Mouse (Mus musculus) embryo, embryonic 10.5 days (tissue): ENCODE data around the gene Zfp462.
"Not testable (repeated sequence)": the region's sequence is repeated elsewhere in the genome, so short reads cannot be mapped to it uniquely, and the experiment has no call there.

Experiments used
- DNase-seq: peaks from one replicate; pipeline ENCODE4 v3.0.0-alpha.2; 2015; ENCODE audit warnings: low spot score

Zfp462 gene

DNA sequence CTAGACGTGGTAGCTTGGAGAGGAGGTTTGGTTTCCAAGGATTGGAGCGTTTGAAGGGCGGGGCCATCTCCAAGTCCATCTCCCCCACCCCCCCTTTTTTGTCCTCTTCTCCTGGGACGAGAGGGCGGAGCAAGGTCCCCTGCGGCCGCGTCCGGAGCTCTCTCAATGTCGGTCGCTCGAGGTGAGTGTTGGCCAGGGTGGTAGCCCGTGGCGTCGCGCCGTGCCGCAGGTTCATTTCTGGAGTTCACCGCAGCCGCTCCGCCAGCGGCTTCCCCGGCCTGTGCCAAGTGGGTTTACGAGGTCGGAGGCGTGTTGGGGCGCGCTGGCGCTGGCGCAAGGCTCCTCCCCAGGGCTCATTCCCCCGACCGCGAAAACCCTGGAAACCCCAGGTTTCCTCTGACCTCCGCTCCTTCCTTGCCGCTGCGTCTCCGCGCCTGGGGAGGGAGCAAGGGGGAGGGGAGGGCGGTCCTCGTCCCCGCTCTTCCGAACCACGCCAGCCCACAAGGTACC, at the start of gene Zfp462:
Zfp462 (plus strand) TSS at position 128 of the 510 bp plus-strand sequence.
- DNase-seq, result peak; percentile 95

DNA sequence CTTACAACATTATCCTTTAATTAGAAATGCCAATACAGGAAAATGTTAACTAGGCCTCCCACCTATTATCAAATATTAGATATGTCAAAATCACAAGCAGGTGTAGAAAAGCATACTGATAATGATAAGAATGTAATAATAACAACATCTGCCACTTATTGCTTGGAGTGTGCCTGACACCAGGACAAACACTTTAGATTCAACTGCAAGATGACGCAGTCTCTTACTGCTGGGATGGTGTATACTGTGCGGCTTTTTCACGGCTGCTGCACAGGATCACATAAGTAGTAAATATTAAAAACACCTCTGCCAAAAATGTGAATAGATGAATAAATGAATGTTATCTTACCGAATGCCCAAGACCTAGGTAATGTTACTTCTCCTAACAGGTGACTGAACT, 48.8 kb upstream of the Zfp462 start:
- no peak for DNase-seq

DNA sequence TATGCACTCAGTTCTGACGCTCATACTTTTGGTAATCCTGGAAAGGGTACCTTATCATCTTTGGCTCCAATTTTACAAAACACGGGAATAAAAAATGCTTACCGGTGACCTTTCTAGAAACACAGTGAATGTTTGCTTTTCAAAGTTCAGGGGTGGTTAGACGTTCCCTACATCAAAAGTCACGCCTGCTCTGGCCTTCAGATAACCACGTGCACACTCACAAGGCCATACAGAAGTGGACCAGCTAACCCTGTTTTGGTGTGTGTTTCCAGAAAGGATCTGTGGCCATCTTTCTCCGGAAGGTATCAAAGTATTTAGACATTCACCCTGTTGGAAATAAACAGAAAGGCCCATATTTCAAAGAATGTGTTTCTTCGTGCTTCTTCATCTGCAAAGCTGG, 40.2 kb upstream of the Zfp462 start:
- no peak for DNase-seq

DNA sequence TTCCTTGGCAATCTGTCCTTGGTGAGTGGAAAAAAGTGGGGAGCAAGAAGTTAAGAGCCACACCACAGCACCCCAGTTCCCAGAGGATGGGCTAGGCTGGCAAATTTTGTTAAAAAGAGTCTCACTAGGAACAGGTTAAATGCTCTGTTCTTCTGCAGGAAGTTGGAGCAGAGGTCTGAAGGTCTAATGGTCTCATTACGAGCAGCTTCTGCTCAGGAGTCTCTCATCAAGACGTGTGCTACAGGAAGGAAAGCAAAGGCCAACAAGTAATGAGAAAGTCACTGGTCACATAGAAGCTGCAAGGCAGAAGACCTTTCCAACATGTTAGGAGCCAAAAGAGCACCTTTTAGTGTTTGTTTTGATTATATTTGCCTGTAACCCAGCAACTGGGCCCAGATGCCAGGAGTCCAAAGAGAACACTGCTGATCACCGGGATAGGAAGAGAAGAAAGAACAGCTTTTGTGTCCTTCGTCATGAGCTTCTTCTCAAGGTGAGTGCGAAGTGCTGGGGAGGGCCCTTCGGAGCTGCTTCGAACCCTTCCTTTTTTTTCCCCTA, 39.4 kb upstream of the Zfp462 start:
- DNase-seq, result no peak

DNA sequence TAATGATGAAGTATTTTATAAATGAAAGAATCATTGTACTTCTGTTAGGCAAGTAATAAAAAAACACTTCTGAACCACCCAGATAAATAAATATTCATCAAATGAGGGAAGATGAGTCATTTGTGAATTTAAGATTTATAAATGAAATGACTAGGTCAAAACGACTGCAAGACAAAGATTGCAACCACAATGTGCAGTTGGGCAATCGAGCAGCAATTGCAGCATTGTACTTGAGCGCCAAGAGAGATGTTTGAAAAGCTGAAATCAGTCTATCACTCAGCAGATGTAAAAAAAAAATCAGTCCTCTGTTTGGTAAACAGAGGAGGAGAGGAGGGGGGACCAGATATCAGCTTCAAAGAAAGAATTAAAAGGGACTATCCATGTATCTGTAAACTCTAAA, 34.5 kb upstream of the Zfp462 start:
- no peak for DNase-seq

DNA sequence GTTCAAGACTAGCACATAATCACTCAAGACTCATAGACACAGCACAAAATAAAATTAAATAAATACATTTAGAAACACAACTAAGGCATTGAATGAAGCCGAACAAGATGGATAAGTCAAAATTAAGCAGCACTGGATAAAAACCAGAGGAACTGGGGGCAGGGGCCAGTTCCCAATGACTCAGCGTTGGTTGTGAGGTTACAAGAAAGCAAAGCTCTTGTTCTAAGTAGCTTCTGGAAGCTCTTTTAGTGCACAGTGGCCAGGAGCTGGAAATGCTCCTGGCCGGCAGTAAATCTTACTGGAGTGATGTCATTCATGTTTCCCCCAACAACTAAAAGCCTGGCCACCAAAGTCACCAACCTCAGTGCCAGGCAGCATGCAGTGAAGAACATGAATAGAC, 26.6 kb upstream of the Zfp462 start:
- no peak for DNase-seq

DNA sequence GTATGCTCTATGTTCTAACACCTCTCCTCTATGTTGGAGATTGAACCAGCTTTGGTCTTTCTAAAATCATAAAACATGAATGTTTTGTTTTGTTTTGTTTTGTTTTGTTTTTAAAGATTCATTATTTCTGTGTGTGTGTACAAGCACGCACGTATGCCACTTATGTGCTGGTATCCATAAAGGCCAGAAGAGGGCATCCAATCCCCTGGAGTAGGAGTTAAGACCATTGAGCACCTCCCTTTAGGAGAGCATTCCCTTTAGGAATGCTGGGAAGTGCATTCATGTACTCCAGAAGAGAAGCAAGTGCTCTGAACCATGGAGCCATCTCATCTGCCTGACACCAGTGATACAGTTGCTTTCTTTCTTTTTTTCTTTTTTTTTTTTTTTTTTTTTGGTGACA, 21.5 kb upstream of the Zfp462 start:
- DNase-seq, result no peak

DNA sequence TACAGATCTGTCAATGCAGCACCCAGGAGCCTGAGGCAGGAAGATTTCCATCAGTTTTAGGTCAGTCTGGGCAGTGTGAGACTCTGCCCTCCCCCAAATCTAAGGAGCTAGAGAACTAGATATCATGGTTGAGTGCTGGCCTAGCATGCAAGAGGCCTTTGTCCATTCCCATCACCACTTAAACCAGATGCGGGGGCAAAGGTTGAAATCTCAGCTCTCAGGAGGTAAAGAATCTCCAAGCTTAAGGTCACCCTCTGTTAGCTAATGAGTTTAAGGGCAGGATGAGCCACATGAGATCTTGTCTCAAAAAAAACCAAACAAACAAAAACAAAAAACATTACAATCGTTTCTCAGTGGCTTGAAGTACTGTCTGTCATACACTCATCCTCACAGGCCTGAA, 20.5 kb upstream of the Zfp462 start:
- DNase-seq, result no peak

DNA sequence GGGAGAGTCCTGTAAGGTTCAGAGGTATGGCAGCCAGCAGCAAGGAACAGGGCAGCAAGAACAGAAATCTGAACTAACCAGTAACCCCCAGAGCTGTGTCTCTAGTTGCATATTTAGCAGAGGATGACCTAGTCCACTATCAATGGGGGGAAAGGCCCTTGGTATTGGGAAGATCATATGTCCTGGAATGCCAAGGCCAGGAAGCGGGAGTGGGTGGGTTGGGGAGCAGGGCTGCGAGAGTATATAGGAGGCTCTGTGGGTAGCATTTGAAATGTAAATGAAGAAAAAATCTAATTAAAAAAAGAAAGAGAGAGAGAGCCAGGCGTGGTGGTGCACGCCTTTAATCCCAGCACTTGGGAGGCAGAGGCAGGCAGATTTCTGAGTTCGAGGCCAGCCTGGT, 18.4 kb upstream of the Zfp462 start:
- DNase-seq, result not testable (repeated sequence)

DNA sequence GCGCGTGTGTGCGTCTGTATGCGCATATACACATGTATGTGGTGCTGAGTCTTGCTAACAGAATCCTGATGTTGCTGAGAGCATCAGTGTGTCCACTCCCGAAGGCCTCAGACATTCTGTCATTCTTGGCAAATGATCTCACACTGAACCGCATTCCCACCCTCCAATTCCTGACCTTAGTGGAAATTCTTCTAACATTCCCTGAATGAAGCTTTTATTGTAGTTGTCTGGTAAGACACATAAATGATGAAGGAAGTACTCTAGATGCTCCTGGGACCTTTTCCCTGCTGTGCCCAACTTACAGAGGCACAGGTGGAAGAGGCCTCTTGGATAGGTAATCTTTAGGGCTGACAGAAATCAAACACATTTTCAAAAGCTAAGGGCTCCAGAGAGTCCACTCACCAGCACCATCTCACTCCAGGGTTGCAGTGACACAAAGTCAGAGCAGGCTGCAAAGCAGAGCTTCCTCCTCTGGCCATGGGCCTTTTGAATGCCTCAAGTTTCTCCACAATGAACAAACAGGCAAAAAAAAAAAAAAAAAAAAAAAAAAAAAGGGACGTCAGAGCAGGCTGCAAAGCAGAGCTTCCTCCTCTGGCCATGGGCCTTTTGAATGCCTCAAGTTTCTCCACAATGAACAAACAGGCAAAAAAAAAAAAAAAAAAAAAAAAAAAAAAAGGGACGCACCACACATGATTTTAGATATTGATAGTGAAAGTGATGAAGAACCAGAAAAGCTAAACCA, 17.4 kb upstream of the Zfp462 start:
- not testable (repeated sequence) for DNase-seq

DNA sequence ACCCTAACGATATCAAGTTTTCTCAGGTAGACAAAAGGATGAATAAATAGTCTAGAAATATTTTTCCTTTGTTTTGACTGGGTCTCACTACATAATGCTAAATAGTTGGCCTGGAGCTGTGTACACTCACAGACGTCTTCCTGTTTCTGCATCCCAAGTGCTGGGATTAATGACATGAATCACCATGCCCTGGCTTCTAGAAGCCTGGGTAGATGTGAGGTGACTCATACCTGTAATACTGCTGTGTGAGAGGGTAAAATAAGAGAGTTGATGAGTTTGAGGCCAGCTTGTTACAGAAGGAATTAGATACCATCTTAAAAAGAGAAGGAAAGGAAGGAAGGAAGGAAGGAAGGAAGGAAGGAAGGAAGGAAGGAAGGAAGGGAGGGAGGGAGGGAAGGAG, 15.2 kb upstream of the Zfp462 start:
- no peak for DNase-seq

DNA sequence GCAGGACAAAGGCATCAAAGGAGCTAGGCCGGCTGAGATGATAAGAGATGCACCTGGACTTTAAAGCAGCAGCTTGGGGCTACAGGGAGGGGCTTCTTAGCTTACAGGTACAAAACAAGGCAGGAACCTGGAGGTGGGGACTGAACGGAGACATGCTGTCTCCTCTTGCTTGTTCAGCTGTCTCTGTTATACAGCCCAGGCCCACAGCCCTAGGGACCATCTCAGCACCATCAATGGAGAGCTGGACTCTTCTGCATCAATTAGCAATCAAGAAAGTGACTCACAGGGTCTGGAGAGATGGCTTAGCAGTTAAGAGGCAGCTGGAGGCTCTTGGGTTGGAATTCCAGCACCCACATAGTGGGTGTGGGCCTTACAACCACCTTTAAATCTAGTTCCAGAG, 12.2 kb upstream of the Zfp462 start:
- DNase-seq, result no peak

DNA sequence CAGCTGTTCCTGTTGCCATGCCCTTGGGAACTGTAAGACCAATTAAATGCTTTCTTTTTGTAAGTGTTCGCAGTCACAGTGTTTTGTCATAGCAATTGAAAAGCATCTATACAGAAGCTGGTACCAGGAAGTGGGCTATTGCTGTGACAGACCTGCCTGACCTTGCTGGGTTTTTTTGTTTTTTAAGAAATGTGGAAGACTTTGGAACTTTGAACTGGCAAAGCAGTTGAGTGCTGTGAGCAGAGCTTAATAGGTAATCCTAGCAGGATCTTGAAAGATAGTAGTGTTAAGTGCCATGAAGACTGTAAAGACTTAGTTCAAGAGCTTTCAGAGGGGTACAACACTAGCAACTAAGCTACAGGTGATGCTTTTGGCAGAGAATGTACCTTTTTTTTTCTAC, 7.7 kb upstream of the Zfp462 start:
- DNase-seq, result no peak

DNA sequence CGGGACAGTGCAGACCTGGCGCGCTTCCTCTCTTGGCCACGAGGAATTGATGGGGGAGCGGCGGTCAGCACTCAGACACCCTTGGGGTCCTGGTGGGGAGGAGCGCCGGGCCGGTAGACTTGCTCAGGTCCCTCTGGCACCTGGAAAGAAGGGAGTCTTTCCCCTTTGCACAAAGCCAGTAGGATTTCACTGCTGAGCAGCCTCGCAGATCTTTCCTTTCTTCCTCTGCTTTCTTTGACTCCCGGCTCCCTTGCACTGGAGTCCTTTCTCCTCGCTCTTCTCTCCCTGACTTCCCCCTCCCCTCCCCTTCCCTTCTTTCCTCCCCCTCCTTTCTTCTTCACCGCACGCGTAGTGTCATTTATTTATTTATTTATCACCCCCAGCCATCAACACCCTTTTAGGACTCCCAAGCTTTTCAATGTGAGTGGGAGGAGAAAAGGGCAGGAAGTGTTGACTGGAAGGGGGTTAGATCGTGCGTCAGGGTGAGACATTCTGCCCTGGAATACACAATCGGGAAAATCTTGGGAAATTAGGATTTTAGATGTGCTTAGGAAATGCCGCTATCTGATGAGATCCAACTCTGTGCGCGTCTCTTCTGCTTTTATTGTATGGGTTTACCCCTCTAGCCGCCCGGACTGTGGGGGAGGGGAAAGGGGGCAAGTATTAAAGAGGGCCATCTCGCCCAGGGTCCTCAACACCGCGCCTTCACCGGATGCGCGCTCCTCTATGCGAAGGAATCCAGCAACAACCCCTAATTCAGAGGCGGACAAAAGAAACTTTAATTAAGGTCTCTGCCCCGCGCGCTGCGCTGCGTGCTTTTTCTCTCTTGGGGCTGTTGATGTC, 976 bp downstream of the Zfp462 start:
- DNase-seq, result peak; percentile 85

DNA sequence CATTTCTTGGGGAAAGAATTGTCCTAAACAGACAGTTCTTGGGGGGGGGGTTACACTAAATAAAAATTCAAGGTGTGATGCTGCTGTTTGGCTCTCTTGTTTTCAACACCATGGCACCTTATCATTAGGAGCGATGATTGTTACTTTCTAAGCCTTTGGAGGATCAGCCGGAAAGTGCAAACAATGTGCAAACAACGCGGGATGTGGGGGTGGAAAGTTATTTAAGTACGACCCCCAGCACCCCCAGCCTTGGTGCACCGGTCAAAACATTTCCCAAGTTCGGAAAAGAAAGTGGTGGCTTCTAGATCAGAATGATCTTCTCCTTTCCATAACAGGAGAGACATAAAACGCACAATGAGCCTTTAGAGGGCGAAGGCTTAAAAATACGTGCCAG, 1.8 kb downstream of the Zfp462 start:
- DNase-seq, result no peak

DNA sequence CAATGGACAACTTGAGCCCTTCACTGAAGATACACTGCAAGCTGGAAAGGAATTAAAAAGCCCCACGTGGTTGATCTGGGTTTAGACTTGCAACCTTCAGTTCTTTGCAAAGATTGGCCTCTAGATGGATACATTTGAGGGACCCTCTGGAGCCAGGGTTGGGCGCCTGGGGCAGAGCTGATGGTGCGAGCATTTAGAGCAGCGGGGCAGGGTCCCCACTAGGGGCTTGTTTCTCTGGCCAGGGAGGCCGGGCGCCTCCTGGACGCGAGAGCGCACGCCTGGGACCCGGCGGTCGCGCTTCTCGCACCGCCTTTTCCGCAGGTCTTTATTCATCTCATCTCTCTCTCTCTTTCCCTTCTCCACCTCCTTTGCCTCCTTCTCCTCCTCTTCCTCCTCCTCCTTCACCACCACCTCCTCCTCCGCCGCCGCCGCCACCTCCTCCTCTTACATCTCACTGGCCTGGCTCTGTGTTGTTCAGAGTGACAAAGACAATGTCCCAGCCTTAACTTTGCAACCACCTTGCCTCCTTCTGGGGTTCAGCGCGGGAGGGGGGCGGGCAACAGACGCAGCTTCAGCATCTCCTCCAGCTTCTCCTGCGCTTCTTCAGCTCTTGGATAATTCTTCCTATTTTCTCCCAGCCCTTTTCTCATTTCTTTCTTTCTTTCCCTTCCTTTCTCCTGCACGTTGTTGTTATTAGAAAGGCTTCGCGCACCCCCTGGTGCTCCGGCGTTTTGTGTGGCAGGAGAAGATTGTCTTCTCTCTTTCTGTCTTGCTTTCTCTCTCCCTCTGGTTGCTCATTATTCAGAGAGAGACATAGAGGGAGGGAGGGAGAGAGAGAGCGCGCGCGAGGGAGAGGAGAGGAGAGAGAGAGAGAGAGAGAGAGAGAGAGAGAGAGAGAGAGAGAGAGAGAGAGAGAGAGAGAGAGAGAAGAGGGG, 2.5 kb downstream of the Zfp462 start:
- peak; percentile 84 for DNase-seq

DNA sequence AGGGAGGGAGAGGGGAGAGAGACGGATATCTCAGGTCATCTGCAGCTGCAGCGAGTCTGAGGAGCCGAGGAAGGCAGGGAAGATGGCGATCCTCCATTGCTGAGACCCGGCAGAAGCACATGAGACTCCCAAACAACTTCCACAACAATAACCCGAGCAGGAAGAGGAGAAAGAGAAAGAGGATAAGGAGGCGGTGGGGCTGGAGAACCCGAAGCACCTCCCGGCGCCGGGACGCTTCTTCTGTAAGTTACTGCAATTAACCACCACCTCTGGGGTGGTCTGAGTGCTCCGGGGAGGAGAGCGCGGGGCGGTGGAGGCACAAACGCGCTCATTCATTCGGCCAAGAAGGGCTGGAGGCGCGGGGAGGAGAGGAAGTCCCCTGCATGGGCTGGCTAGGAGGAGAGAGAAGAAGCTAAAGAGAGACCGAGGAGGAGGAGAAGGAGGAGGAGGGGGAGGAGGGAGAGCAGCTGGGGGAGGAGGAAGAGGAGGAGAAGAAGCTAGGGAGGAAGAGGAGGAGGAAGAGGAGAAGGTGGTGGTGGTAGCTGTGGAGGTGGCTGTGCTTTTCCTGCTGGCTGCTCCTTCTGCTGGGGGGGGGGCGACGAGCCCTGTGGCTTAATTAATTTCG, 3.3 kb downstream of the Zfp462 start:
- DNase-seq, result peak; percentile 77

DNA sequence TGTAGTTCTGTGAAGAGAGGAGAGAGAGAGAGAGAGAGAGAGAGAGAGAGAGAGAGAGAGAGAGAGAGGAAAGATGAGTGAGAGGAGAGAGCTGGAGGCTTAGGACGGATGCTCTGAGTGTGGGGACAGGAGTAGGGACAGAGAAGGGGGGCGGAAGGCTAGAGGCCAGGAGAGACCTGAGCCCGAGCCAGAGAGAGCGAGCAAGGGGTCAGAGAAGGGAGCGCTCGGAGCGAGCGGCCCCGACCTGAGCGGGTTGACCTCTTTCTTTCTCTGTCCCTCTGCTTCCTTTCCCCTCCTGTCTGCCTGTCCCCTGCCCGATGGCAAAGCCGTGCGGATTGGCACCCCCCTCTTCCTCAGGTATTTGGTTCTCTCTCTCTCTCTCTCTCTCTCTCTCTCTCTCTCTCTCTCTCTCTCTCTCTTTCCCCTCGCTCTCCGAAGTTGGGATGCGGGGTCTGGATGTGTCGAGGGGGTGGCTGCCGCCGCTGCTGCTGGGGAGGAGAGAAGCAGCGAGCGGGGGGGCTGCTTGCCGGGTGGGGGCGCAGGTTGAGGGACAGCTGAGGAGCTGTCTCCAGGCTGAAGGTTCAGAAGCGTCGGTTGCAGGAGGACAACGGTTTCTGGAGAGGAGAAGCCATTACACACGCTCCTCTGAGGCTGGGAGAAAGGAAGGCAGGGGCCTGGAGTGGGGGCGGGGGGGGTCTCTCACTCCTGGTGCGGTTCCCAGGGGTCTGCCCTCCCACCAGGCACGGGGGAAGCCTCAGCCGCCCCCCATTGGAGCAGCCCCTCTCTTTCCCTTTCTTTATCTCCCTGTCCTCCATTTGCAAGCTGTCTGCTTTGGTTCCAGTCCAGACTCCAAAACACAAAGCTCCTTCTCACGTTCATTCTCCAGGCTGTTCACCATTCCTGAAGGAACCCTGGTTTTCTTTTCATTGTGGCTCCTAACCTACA, 4.0 kb downstream of the Zfp462 start:
- DNase-seq, result peak; percentile 72

DNA sequence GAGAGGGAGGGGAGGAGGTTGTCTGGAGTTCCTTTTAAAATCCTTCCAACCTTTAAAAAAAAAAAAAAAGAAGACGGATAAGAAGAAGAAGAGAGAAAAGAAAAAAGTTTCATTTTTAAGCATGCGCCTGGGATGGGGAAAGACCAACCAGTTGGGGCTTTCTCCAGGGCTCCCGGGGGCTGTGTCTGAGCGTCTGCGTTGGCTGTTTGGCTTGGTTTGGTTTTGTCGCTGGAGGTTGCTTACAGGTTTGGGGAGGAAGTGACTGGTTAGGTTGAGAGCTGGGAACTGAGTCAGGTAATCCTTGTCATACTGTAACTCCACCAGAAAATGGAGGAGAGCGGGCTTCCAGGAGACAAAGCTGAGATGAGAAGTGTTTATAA, 4.7 kb downstream of the Zfp462 start:
- peak; percentile 38 for DNase-seq

DNA sequence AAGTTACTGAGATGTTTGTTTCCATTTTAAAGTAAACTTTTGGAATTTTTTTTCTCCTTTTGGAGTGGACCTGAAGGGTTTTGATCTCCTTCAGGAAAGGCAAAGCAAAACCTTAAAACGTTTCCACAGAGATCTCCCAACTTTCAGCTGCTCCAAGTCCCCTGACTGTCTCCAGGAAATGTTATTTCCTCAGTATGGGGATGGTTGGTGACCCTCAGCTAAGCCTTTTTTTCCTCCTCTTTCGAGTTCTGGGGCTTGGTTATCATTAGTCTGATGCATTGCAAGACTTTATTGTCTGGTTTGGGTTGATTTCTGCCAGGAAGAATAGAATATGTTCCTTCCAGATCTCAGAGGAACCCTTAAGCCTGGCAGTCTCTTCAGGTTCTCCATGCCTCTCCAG, 5.3 kb downstream of the Zfp462 start:
- no peak for DNase-seq
